Mouse (Mus musculus): ENCODE measurements around the gene Stk39. TPM values are rescaled to one million over a fixed set of nuclear protein-coding genes. Genes with fewer than 3 reads are reported as not detected.

Gene Stk39
- polyA plus RNA-seq, 1 experiment from 2014 or later = 7.8 TPM

- Histone ChIP-seq H3K27ac (ENCODE audit: low read depth, low read length) (no peak overlapping the region), H3K9me3 (ENCODE audit: control insufficient read depth, low read length) (no peaks in the 10 kb centered on the region), H3K4me2 (no peak overlapping the region), H3K36me3 (ENCODE audit: control insufficient read depth, insufficient read depth, low read length) (no peaks in the 10 kb centered on the region), H3K9ac (ENCODE audit: low read depth, low read length) (no peak overlapping the region), H3K27me3 (replicated peaks; ENCODE audit: control insufficient read depth, insufficient read depth, low read length) (no peaks in the 10 kb centered on the region), H3K4me1 (replicated peaks; ENCODE audit: control insufficient read depth, insufficient read depth, low read length) (no peaks in the 10 kb centered on the region), H3K4me3 (ENCODE audit: low read depth, low read length) (no peak overlapping the region)
- no peak for ATAC-seq (replicated peaks; ENCODE audit: low FRiP score)
- WGBS = 90% methylated on average over 11 of the region's 11 CpGs
- DNase-seq (ENCODE audit: low spot score) = no peak
Observed at GRCm38 (mm10) chr2:68315258-68315657, 156.8 kb downstream of the Stk39 start.

DNA sequence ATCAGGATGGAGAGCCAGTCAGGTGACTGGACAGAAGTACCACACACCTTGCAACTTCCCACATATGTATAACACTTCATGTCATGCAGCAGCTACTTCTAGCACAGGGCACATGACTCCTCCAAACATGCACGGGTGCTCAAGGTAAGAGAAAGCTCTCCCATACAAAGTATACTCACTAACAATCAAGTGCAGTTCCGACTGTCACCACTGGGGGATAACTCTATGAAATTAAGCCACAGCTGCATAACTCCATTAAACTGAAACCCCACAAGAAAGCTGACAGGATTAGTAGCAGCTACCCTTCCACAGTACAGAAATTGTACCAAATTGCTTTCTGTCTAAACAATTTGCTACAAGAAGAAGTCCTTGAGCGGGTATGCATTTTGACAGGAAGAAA lies 161.9 kb downstream of the Stk39 start:
- Histone ChIP-seq H3K4me1 (replicated peaks; ENCODE audit: control insufficient read depth, insufficient read depth, low read length) (no peaks in the 10 kb centered on the region), H3K4me3 (ENCODE audit: low read depth, low read length) (no peak overlapping the region), H3K36me3 (ENCODE audit: control insufficient read depth, insufficient read depth, low read length) (peaks cover 3% of the 10 kb centered on the region; the same call in 1 of the 2 replicates), H3K9ac (ENCODE audit: low read depth, low read length) (no peak overlapping the region), H3K4me2 (no peak overlapping the region), H3K27ac (ENCODE audit: low read depth, low read length) (no peak overlapping the region), H3K9me3 (ENCODE audit: control insufficient read depth, low read length) (no peaks in the 10 kb centered on the region), H3K27me3 (replicated peaks; ENCODE audit: control insufficient read depth, insufficient read depth, low read length) (no peaks in the 10 kb centered on the region)
- WGBS = 83% methylated on average over 3 of the region's 3 CpGs
- ATAC-seq (replicated peaks; ENCODE audit: low FRiP score) = no peak
- DNase-seq (ENCODE audit: low spot score) = no peak

DNA sequence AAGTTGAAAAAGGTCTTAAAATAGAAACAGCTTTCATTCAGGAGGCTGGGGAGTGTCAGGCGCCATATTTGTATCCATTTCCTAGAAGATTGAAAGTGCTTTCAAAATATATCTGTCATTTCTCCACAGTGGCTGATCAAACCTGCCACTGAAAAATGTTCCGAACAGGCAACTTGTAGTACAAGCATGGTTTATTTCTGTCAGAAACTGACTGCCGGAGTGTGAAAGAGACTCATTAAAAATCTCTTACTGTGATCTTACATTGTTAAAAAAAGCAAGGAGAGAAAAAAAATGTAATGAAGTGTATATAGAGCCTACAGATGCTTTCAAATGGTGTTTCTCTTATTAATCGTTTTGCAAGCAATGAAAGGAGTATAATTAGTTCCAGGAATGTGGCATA lies 165.5 kb downstream of the Stk39 start:
- Histone ChIP-seq H3K9me3 (ENCODE audit: control insufficient read depth, low read length) (no peaks in the 10 kb centered on the region), H3K4me3 (ENCODE audit: low read depth, low read length) (no peak overlapping the region), H3K4me2 (no peak overlapping the region), H3K27ac (ENCODE audit: low read depth, low read length) (no peak overlapping the region), H3K27me3 (replicated peaks; ENCODE audit: control insufficient read depth, insufficient read depth, low read length) (no peaks in the 10 kb centered on the region), H3K4me1 (replicated peaks; ENCODE audit: control insufficient read depth, insufficient read depth, low read length) (no peaks in the 10 kb centered on the region), H3K9ac (ENCODE audit: low read depth, low read length) (no peak overlapping the region), H3K36me3 (ENCODE audit: control insufficient read depth, insufficient read depth, low read length) (peaks cover 3% of the 10 kb centered on the region; the same call in 1 of the 2 replicates)
- no peak for ATAC-seq (replicated peaks; ENCODE audit: low FRiP score)
- 83% methylated on average over 4 of the region's 4 CpGs for WGBS
- no peak for DNase-seq (ENCODE audit: low spot score)

GRCm38 (mm10) chr2:68304771-68305460 lies 167.2 kb downstream of the Stk39 start:
- Histone ChIP-seq H3K9me3 (ENCODE audit: control insufficient read depth, low read length) (no peaks in the 10 kb centered on the region), H3K4me2 (no peak overlapping the region), H3K9ac (ENCODE audit: low read depth, low read length) (no peak overlapping the region), H3K27me3 (replicated peaks; ENCODE audit: control insufficient read depth, insufficient read depth, low read length) (no peaks in the 10 kb centered on the region), H3K4me3 (ENCODE audit: low read depth, low read length) (no peak overlapping the region), H3K36me3 (ENCODE audit: control insufficient read depth, insufficient read depth, low read length) (peaks cover 3% of the 10 kb centered on the region; the same call in 1 of the 2 replicates), H3K27ac (ENCODE audit: low read depth, low read length) (no peak overlapping the region), H3K4me1 (replicated peaks; ENCODE audit: control insufficient read depth, insufficient read depth, low read length) (no peaks in the 10 kb centered on the region)
- ATAC-seq (replicated peaks; ENCODE audit: low FRiP score) = no peak
- WGBS = 82% methylated on average over 6 of the region's 6 CpGs
- no peak for DNase-seq (ENCODE audit: low spot score)

GRCm38 (mm10) chr2:68301811-68302542 lies 170.1 kb downstream of the Stk39 start:
- Histone ChIP-seq H3K27ac (ENCODE audit: low read depth, low read length) (no peak overlapping the region), H3K36me3 (ENCODE audit: control insufficient read depth, insufficient read depth, low read length) (peaks cover 3% of the 10 kb centered on the region; the same call in 1 of the 2 replicates), H3K4me1 (replicated peaks; ENCODE audit: control insufficient read depth, insufficient read depth, low read length) (no peaks in the 10 kb centered on the region), H3K9me3 (ENCODE audit: control insufficient read depth, low read length) (no peaks in the 10 kb centered on the region), H3K27me3 (replicated peaks; ENCODE audit: control insufficient read depth, insufficient read depth, low read length) (no peaks in the 10 kb centered on the region), H3K9ac (ENCODE audit: low read depth, low read length) (no peak overlapping the region), H3K4me2 (no peak overlapping the region), H3K4me3 (ENCODE audit: low read depth, low read length) (no peak overlapping the region)
- no peak for ATAC-seq (replicated peaks; ENCODE audit: low FRiP score)
- no peak for DNase-seq (ENCODE audit: low spot score)
- WGBS = 66% methylated on average over 4 of the region's 4 CpGs

DNA sequence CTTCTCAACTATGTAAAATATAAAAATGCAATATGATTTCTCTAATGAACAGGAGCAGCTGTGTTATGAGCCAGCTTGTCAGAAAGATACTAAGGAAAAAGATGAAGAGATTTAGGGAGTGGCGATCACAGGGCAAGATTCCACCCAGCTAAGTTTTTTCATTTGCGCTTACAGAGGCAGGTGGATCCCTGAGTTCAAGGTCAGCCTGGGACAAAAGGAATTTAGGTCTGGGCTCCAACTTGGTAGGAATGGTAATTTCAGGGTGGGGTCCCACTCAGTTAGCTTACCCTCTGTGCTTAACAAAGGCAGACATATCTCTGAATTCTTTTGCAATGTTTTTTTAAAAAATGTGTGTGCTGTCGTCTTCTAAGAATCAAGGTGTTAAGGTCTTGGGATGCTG lies 173.7 kb downstream of the Stk39 start:
- DNase-seq (ENCODE audit: low spot score) (no peak), ATAC-seq (replicated peaks; ENCODE audit: low FRiP score) (no peak)
- Histone ChIP-seq H3K9me3 (ENCODE audit: control insufficient read depth, low read length) (no peaks in the 10 kb centered on the region), H3K9ac (ENCODE audit: low read depth, low read length) (no peak overlapping the region), H3K27me3 (replicated peaks; ENCODE audit: control insufficient read depth, insufficient read depth, low read length) (no peaks in the 10 kb centered on the region), H3K36me3 (ENCODE audit: control insufficient read depth, insufficient read depth, low read length) (no peaks in the 10 kb centered on the region), H3K4me1 (replicated peaks; ENCODE audit: control insufficient read depth, insufficient read depth, low read length) (no peaks in the 10 kb centered on the region), H3K27ac (ENCODE audit: low read depth, low read length) (no peak overlapping the region), H3K4me3 (ENCODE audit: low read depth, low read length) (no peak overlapping the region), H3K4me2 (no peak overlapping the region)
- 88% methylated on average over 3 of the region's 3 CpGs for WGBS

DNA sequence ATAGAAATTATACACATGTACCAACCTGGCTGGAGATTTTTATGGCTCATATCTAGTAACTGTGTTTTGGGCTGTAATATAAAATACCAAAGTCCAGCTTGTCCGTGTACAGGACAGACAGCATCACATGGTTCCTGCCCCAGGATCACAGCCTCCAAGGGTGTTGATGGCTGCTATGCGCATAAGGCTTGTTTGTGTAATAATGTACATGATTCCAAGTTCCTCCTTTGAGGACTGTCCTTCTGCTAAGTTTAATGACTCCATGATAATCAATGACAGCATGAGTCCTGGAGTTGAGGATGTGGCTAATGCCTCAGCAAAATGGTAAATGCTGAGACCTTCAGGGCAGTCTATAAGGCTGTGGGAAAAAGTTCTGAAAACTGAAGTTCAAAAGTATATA lies 174.1 kb downstream of the Stk39 start:
- no peak for ATAC-seq (replicated peaks; ENCODE audit: low FRiP score)
- Histone ChIP-seq H3K4me3 (ENCODE audit: low read depth, low read length) (no peak overlapping the region), H3K36me3 (ENCODE audit: control insufficient read depth, insufficient read depth, low read length) (no peaks in the 10 kb centered on the region), H3K9me3 (ENCODE audit: control insufficient read depth, low read length) (no peaks in the 10 kb centered on the region), H3K9ac (ENCODE audit: low read depth, low read length) (no peak overlapping the region), H3K4me1 (replicated peaks; ENCODE audit: control insufficient read depth, insufficient read depth, low read length) (no peaks in the 10 kb centered on the region), H3K27ac (ENCODE audit: low read depth, low read length) (no peak overlapping the region), H3K27me3 (replicated peaks; ENCODE audit: control insufficient read depth, insufficient read depth, low read length) (no peaks in the 10 kb centered on the region), H3K4me2 (no peak overlapping the region)
- DNase-seq (ENCODE audit: low spot score) = no peak
- WGBS = 83% methylated on average over 2 of the region's 2 CpGs

DNA sequence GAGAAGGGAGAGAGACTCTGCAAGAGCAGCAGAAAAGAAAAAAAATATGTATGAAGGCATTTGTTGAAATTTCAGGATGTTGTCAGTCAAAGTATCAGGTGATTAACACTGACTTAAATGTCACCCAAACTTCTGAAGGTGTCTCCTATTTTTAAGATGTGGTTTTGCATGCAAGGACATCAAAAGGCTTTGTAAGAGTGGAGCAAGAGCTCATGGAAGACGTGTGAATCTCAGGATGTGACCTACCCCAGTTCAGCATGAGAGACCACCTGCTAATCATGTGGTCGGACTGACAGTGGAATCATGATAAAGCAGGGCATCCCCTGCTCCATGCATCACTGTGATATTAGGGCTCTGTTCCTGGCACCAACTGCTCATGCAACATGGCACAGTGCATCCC lies 175.3 kb downstream of the Stk39 start:
- no peaks in the 10 kb centered on the region for H3K36me3 ChIP-seq (ENCODE audit: control insufficient read depth, insufficient read depth, low read length)
- DNase-seq (ENCODE audit: low spot score) (no peak), ATAC-seq (replicated peaks; ENCODE audit: low FRiP score) (no peak)
- H3K27me3 ChIP-seq (replicated peaks; ENCODE audit: control insufficient read depth, insufficient read depth, low read length) = no peaks in the 10 kb centered on the region
- H3K9ac ChIP-seq (ENCODE audit: low read depth, low read length) = no peak overlapping the region
- no peaks in the 10 kb centered on the region for H3K4me1 ChIP-seq (replicated peaks; ENCODE audit: control insufficient read depth, insufficient read depth, low read length)
- no peak overlapping the region for H3K4me2 ChIP-seq
- H3K27ac ChIP-seq (ENCODE audit: low read depth, low read length) = no peak overlapping the region
- WGBS = 77% methylated on average over 2 of the region's 2 CpGs
- H3K9me3 ChIP-seq (ENCODE audit: control insufficient read depth, low read length) = no peaks in the 10 kb centered on the region
- H3K4me3 ChIP-seq (ENCODE audit: low read depth, low read length) = no peak overlapping the region

All from liver, embryonic 11.5 days (tissue).